In genomic region chr4:128908586-128909377, GRCm38 (mm10) we compare ENCODE assay signal across 10 mouse cellular contexts. TPM values are rescaled to one million over a fixed set of nuclear protein-coding genes. Genes with fewer than 3 reads are reported as not detected.
A peak's percentile ranks its signal among the peaks of the same experiment; 100 is the strongest.
DNase-seq lines count a peak whose midpoint lies in the region; ATAC-seq and TF ChIP-seq lines count a peak whose summit lies in the region.
"Had no signal": no experiment of that assay in that cellular context is flagged by ENCODE, and none has a peak within 500 bp of the region (broad histone marks: within the 10 kb centered on the region; RNA-seq: fewer than 3 reads in every experiment).

No protein-coding gene starts in this region.

- no peaks in the 10 kb centered on the region for H3K9me3 ChIP-seq in CH12.LX (replicated peaks; ENCODE audit: low read length)
- no peaks in the 10 kb centered on the region for H3K9me3 ChIP-seq in forebrain, embryonic 13.5 days (replicated peaks)
- H3K9me3 ChIP-seq: embryonic facial prominence, embryonic 12.5 days; liver, embryonic 13.5 days had no signal

- DNase-seq in heart, postnatal 14 days, result peak; percentile 39 to 52
- no peak for DNase-seq in heart, postnatal 25 days (ENCODE audit: low spot score)
- peak; percentile 53 for DNase-seq in CH12.LX (ENCODE audit: extremely low read depth)
- DNase-seq in c-Kit-positive CD71-negative TER-119-negative erythroid progenitor cells, embryonic 14.5 days (ENCODE audit: low read depth), result peak; percentile 35
- peak; percentile 48 to 59 for DNase-seq in left cerebral cortex, postnatal 25 days (ENCODE audit: low spot score in 2 of 2)
- no peak for DNase-seq in spleen, adult 12 weeks (ENCODE audit: low spot score)
- DNase-seq: liver, embryonic 13.5 days had no signal

- H3K4me2 ChIP-seq in CH12.LX (ENCODE audit: insufficient read depth, low read depth, poor library complexity, severe bottlenecking), result no peak overlapping the region
- H3K4me2 ChIP-seq in forebrain, embryonic 13.5 days, result no peak overlapping the region
- H3K4me2 ChIP-seq: embryonic facial prominence, embryonic 12.5 days; liver, embryonic 13.5 days had no signal

- no peaks in the 10 kb centered on the region for H3K27me3 ChIP-seq in CH12.LX (replicated peaks)
- H3K27me3 ChIP-seq in forebrain, embryonic 13.5 days, result no peaks in the 10 kb centered on the region; the same call in 1 of the 2 replicates
- H3K27me3 ChIP-seq: embryonic facial prominence, embryonic 12.5 days; liver, embryonic 13.5 days had no signal

- no peak for TF ChIP-seq EP300 in CH12.LX (IDR thresholded peaks at IDR 0.05; ENCODE audit: low read length)

- H3K4me3 ChIP-seq in CH12.LX (replicated peaks in 1 of 3; ENCODE audit: low read depth in 2 of 3, low read length in 2 of 3, poor library complexity in 1 of 3), result no peak overlapping the region
- H3K4me3 ChIP-seq in forebrain, embryonic 13.5 days, result no peak overlapping the region
- H3K4me3 ChIP-seq: embryonic facial prominence, embryonic 12.5 days; liver, embryonic 13.5 days had no signal

- H3K9ac ChIP-seq in CH12.LX (ENCODE audit: insufficient read depth, low read depth), result no peak overlapping the region
- no peak overlapping the region for H3K9ac ChIP-seq in forebrain, embryonic 13.5 days
- H3K9ac ChIP-seq: embryonic facial prominence, embryonic 12.5 days; liver, embryonic 13.5 days had no signal

- peak; percentile 71 for TF ChIP-seq RAD21 in CH12.LX (IDR thresholded peaks at IDR 0.05; ENCODE audit: low read depth, low read length)

- intact Hi-C loops in heart, postnatal 14 days (cut with DNase I), result loop anchor here (2.0 kb wide), 1 partner anchor 176 kb away; no protein-coding TSS in a partner anchor
- intact Hi-C loops in heart, postnatal 25 days (cut with DNase I), result loop anchor here (1.0 kb wide), 1 partner anchor 178 kb away; no protein-coding TSS in a partner anchor
- intact Hi-C loops in left cerebral cortex, postnatal 25 days (cut with DNase I), result no loop called here

- in situ Hi-C loops in CH12.LX (cut with MboI; ENCODE audit: low pct_ligation_motif_present, low pct_unique_long_range_greater_than_20kb, low sequenced_read_pairs), result no loop called here

- dilution Hi-C loops in CH12.LX (cut with MboI; ENCODE audit: extremely low pct_ligation_motif_present, extremely low pct_unique_long_range_greater_than_20kb, low sequenced_read_pairs), result no loop called here

- H3K36me3 ChIP-seq in CH12.LX (replicated peaks in 1 of 2; ENCODE audit: control insufficient read depth in 1 of 2, insufficient read depth in 1 of 2, low read length in 1 of 2), result peaks cover 0 to 9% of the 10 kb centered on the region in 2 experiments
- H3K36me3 ChIP-seq in forebrain, embryonic 13.5 days (ENCODE audit: poor library complexity, severe bottlenecking), result peaks cover 15% of the 10 kb centered on the region
- H3K36me3 ChIP-seq: liver, embryonic 13.5 days had no signal

- H3K27ac ChIP-seq in CH12.LX (ENCODE audit: insufficient read depth, low read depth), result no peak overlapping the region
- H3K27ac ChIP-seq in forebrain, embryonic 13.5 days, result no peak overlapping the region
- H3K27ac ChIP-seq: embryonic facial prominence, embryonic 12.5 days; liver, embryonic 13.5 days had no signal

- ATAC-seq in forebrain, embryonic 13.5 days, result peak; percentile 21; the same call in 1 of the 2 replicates
- ATAC-seq in monocyte, adult 5-6 weeks (replicated peaks; ENCODE audit: insufficient number of reproducible peaks, low FRiP score, low TSS enrichment, poor library complexity, severe bottlenecking), result peak; percentile 52; the same call in 1 of the 2 replicates

- 66% methylated on average over 24 of the region's 24 CpGs for WGBS in forebrain, embryonic 13.5 days

- H3K79me2 ChIP-seq in CH12.LX (replicated peaks; ENCODE audit: control insufficient read depth, extremely low read depth, insufficient read depth, poor library complexity, severe bottlenecking), result no peaks in the 10 kb centered on the region

- TF ChIP-seq CTCF in CH12.LX (conservative IDR thresholded peaks at IDR 0.05 in 1 of 2, IDR thresholded peaks at IDR 0.05 in 1 of 2; ENCODE audit: low read depth in 2 of 2, low read length in 2 of 2), result peak; percentile 56 to 78

- peaks cover 7 to 11% of the 10 kb centered on the region in 2 experiments; a peak in 3 of 4 replicates for H3K4me1 ChIP-seq in CH12.LX (ENCODE audit: control insufficient read depth in 1 of 2, insufficient read depth in 2 of 2)
- H3K4me1 ChIP-seq in forebrain, embryonic 13.5 days, result peaks cover 13% of the 10 kb centered on the region
- H3K4me1 ChIP-seq: liver, embryonic 13.5 days had no signal

- TF ChIP-seq POLR2A in CH12.LX (IDR thresholded peaks at IDR 0.05; ENCODE audit: low read depth, low read length), result no peak

TF ChIP-seq in CH12.LX, 34 proteins besides CTCF, POLR2A, EP300 and RAD21:
- TF ChIP-seq ZKSCAN1 (IDR thresholded peaks at IDR 0.05; ENCODE audit: borderline replicate concordance, low read depth, low read length) (peak; percentile 62), PAX5 (IDR thresholded peaks at IDR 0.05; ENCODE audit: low read length) (no peak), TBP (conservative IDR thresholded peaks at IDR 0.05; ENCODE audit: low read depth, low read length) (no peak), MAZ (IDR thresholded peaks at IDR 0.05; ENCODE audit: low read depth, low read length) (0 out of 2 replicates have a peak, but pooled peaks have one; percentile 32), SMC3 (IDR thresholded peaks at IDR 0.05; ENCODE audit: low read depth, low read length) (peak; percentile 65), MYC (IDR thresholded peaks at IDR 0.05; ENCODE audit: low read depth, low read length) (no peak), KAT2A (IDR thresholded peaks at IDR 0.05; ENCODE audit: insufficient replicate concordance, low read length) (no peak)

RNA-seq across cellular contexts. Expression of gene Trim62, which starts 25.4 kb away (rescaled TPM):
- total RNA-seq in heart, postnatal 14 days (2021), result 1 to 10 TPM; 2.0 to 2.2 TPM
- total RNA-seq in heart, postnatal 25 days (2021), result 1 to 10 TPM; 1.2 to 1.7 TPM
- total RNA-seq in CH12.LX (2012; rRNA removed) (0.98 and 1.1 TPM in 2 replicates), CH12.LX (2014; rRNA removed) (0.40 and 0.46 TPM in 2 replicates)
- 1.8 and 2.7 TPM in 2 replicates for polyA plus RNA-seq in CH12.LX (2012; ENCODE audit: insufficient read length, low read depth)
- polyA plus RNA-seq in forebrain, embryonic 13.5 days (2015; fragmentation: Nextera tagmentation; extraction: Ambion mirVana), result 6.7 and 7.6 TPM in 2 replicates
- total RNA-seq in left cerebral cortex, postnatal 25 days (2021), result 10 to 100 TPM; 17.2 to 20.4 TPM
- 0.75 to 3.5 TPM (median 0.95 TPM) in 3 replicates for total RNA-seq in monocyte, adult 5-6 weeks (2017)

RNA-seq across cellular contexts. Expression of gene Azin2, which starts 53.5 kb away (rescaled TPM):
- 1 to 10 TPM; 2.5 to 3.2 TPM for total RNA-seq in heart, postnatal 14 days (2021)
- 1 to 10 TPM; 2.1 to 3.2 TPM for total RNA-seq in heart, postnatal 25 days (2021)
- total RNA-seq in CH12.LX (2012; rRNA removed) (0.63 and 1.7 TPM in 2 replicates), CH12.LX (2014; rRNA removed) (0.58 and 0.91 TPM in 2 replicates)
- 2.1 and 2.4 TPM in 2 replicates for polyA plus RNA-seq in CH12.LX (2012; ENCODE audit: insufficient read length, low read depth)
- 11.3 and 13.5 TPM in 2 replicates for polyA plus RNA-seq in forebrain, embryonic 13.5 days (2015; fragmentation: Nextera tagmentation; extraction: Ambion mirVana)
- 10 to 100 TPM; 48.8 to 51.4 TPM for total RNA-seq in left cerebral cortex, postnatal 25 days (2021)
- 2.2 to 11.7 TPM (median 5.8 TPM) in 3 replicates for total RNA-seq in monocyte, adult 5-6 weeks (2017)

Comparison
In these comparisons a context has a peak if more than half of its experiments do, and no peak if none do; other contexts are left out.
1. DNase-seq: peak in heart, postnatal 14 days (2 of 2), CH12.LX (single experiment), c-Kit-positive CD71-negative TER-119-negative erythroid progenitor cells, embryonic 14.5 days (single experiment) and left cerebral cortex, postnatal 25 days (2 of 2); none in heart, postnatal 25 days (single experiment) and spleen, adult 12 weeks (single experiment).